Mouse (Mus musculus) liver, postnatal 0 days (tissue): ENCODE measurements around the gene Ptpn13. TPM values are rescaled to one million over a fixed set of nuclear protein-coding genes. Genes with fewer than 3 reads are reported as not detected.
A peak's percentile ranks its signal among the peaks of the same experiment; 100 is the strongest.

ENCODE experiments used
- ATAC-seq: fragments of 200-750 bp; cut with Nextera tagmentation; 2 replicates; pipeline ENCODE4 v1.8.0; 2017; ENCODE audit warnings: mild to moderate bottlenecking, moderate library complexity
- DNase-seq: peaks from one replicate; pipeline ENCODE4 v3.0.0-alpha.2; 2016
- H3K27ac ChIP-seq: fragments of 300-500 bp; sonication (generic); 2 replicates; pipeline ENCODE4 v1.5.1; 2014; ENCODE audit warnings: antibody characterized with exemption, moderate library complexity, mild to moderate bottlenecking, low read depth
- H3K27me3 ChIP-seq: fragments of 300-500 bp; sonication (generic); 2 replicates; pipeline ENCODE4 v1.6.1; 2014; ENCODE audit warnings: low read length, control low read depth, mixed read lengths; ENCODE audit not compliant: insufficient read depth
- H3K36me3 ChIP-seq: fragments of 300-500 bp; sonication (generic); replicated peaks from 2 replicates; pipeline ENCODE4 v1.6.1; 2014; ENCODE audit warnings: mild to moderate bottlenecking, control low read depth, low read length, moderate library complexity, mixed read lengths; ENCODE audit not compliant: insufficient read depth
- H3K4me1 ChIP-seq: fragments of 300-500 bp; sonication (generic); 2 replicates; pipeline ENCODE4 v1.6.1; 2014; ENCODE audit warnings: antibody characterized with exemption, mild to moderate bottlenecking, control low read depth; ENCODE audit not compliant: insufficient read depth
- H3K4me2 ChIP-seq: fragments of 300-500 bp; sonication (generic); 2 replicates; pipeline ENCODE4 v1.6.1; 2014; ENCODE audit warnings: low read depth, mild to moderate bottlenecking, low read length, moderate library complexity, mixed read lengths
- H3K4me3 ChIP-seq: fragments of 300-500 bp; sonication (generic); 2 replicates; pipeline ENCODE4 v1.5.1; 2014; ENCODE audit warnings: low read depth, low read length
- H3K9ac ChIP-seq: fragments of 300-500 bp; sonication (generic); replicated peaks from 2 replicates; pipeline ENCODE4 v1.6.1; 2014; ENCODE audit warnings: mild to moderate bottlenecking, moderate library complexity
- H3K9me3 ChIP-seq: fragments of 300-500 bp; sonication (generic); 2 replicates; pipeline ENCODE4 v1.6.1; 2016; ENCODE audit warnings: mild to moderate bottlenecking, control low read depth, low read length, mixed read lengths
- CTCF ChIP-seq: sonication (generic); IDR thresholded peaks from 2 replicates; pipeline ENCODE4 v1.5.1; 2016; ENCODE audit warnings: antibody characterized with exemption, low read depth
- EP300 ChIP-seq: IDR thresholded peaks from 2 replicates; pipeline ENCODE4 v1.6.1; 2016; ENCODE audit warnings: antibody characterized with exemption, low read depth, mild to moderate bottlenecking
- WGBS: fragments of 180-500 bp; shearing (Covaris S2); extraction: QIAGEN DNeasy Blood & Tissue Kit; methylation state at CpG from one replicate; pipeline ENCODE4 v1.1.7; 2014; ENCODE audit not compliant: insufficient replicate concordance; 5-methylcytosine and 5-hydroxymethylcytosine counted together
- polyA plus RNA-seq: library from polyadenylated mRNA; unstranded; fragments of >200 nt; fragmentation: Nextera tagmentation; extraction: Ambion mirVana; gene quantifications from 2 replicates; pipeline ENCODE4 v1.2.1, GENCODE M21; 2015

Gene Ptpn13
- polyA plus RNA-seq = 0.38 and 0.43 TPM in 2 replicates

DNA sequence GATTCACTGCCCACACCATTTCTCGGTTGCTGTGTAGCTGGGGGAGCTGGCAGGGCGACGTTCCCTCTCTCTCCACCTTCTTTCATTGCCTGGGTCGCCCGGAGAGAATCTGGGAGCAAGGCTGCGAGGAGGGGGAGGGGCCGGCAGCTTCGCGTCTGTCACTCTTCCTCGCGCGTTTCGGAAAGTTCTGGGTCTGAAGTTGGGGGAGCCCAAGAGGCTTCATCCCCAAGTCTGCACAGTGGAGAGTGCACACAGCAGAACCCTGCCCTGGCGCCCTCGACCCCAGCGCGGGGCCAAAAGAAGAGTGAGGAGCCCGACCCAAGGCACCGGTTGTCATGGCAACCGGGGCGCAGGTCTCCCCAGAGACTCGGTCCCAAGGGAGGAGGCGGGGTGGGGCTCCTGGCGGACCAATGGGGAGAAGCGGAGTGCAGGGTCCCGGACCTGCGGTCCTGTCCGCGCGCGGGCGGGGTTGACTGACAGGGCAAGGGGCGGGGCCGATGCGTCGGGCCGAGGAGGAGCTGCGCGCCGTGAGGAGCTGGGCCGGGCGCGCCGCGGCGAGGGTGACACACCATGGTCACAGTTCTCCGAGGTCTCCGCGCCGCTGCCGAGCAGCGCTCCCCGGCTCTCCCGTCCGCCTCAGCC lies at the start of gene Ptpn13:
TSS of gene Ptpn13 (plus strand) at position 515 of the 642 bp plus-strand sequence.
- Histone ChIP-seq H3K4me3 (peak within 1 kb of the TSS; percentile 65), H3K27me3 (peaks cover 32% of the 10 kb centered on the region), H3K27ac (peak within 1 kb of the TSS; percentile 51; the same call in 1 of the 2 replicates), H3K36me3 (no peaks in the 10 kb centered on the region), H3K4me1 (no peaks in the 10 kb centered on the region), H3K9ac (peak within 1 kb of the TSS; percentile 65), H3K9me3 (no peaks in the 10 kb centered on the region), H3K4me2 (peak within 1 kb of the TSS; percentile 94)
- WGBS = under 1% methylated on average over 22 of the region's 55 CpGs
- peak; percentile 97 for ATAC-seq
- peak; percentile 89 for DNase-seq
- TF ChIP-seq EP300 (no peak), CTCF (no peak)

DNA sequence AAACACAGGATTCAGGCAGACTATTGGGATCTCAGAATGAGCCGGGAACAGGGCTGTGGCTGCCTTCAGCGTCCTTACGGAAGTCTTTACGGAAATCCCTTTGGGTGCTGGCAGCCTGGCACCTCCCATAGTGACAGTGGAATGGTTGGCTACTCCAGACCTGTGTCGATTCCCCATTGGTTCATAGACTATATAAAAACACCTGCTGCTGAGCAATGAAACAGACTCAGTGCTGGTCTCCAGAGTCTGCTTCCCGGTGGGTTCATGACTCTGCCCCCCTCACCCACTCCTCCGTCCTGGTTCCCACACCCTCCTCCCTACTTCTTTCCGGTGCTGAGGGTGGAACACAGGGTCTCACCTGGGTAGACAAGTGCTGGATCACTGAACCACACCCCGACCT lies 49.8 kb upstream of the Ptpn13 start:
- TF ChIP-seq EP300 (no peak), CTCF (no peak)
- Histone ChIP-seq H3K36me3 (no peaks in the 10 kb centered on the region), H3K27me3 (peaks cover 3% of the 10 kb centered on the region; the same call in 1 of the 2 replicates), H3K9me3 (no peaks in the 10 kb centered on the region), H3K9ac (no peak overlapping the region), H3K4me1 (no peaks in the 10 kb centered on the region), H3K4me3 (no peak overlapping the region), H3K27ac (no peak overlapping the region), H3K4me2 (no peak overlapping the region)
- ATAC-seq = no peak
- WGBS = 83% methylated on average over 9 of the region's 9 CpGs
- no peak for DNase-seq

- no peak for TF ChIP-seq EP300
- TF ChIP-seq CTCF = no peak
- H3K4me2 ChIP-seq = no peak overlapping the region
- no peaks in the 10 kb centered on the region; the same call in 1 of the 2 replicates for H3K9me3 ChIP-seq
- H3K9ac ChIP-seq = no peak overlapping the region
- no peaks in the 10 kb centered on the region for H3K36me3 ChIP-seq
- 38% methylated on average over 17 of the region's 17 CpGs for WGBS
- peaks cover 3% of the 10 kb centered on the region; the same call in 1 of the 2 replicates for H3K27me3 ChIP-seq
- no peak overlapping the region for H3K27ac ChIP-seq
- ATAC-seq (no peak), DNase-seq (no peak)
- H3K4me3 ChIP-seq = no peak overlapping the region
- no peaks in the 10 kb centered on the region for H3K4me1 ChIP-seq
These were observed 48.4 kb upstream of the Ptpn13 start for GRCm38 (mm10) chr5:103376354-103377295.

- H3K36me3 ChIP-seq = no peaks in the 10 kb centered on the region
- no peak for DNase-seq
- H3K27me3 ChIP-seq = peaks cover 3% of the 10 kb centered on the region; the same call in 1 of the 2 replicates
- H3K4me3 ChIP-seq = no peak overlapping the region
- TF ChIP-seq EP300 (no peak), CTCF (no peak)
- no peak overlapping the region for H3K9ac ChIP-seq
- ATAC-seq = no peak
- H3K4me2 ChIP-seq = no peak overlapping the region
- H3K4me1 ChIP-seq = no peaks in the 10 kb centered on the region
- 21% methylated on average over 12 of the region's 12 CpGs for WGBS
- no peaks in the 10 kb centered on the region; the same call in 1 of the 2 replicates for H3K9me3 ChIP-seq
- no peak overlapping the region for H3K27ac ChIP-seq
These were observed 47.4 kb upstream of the Ptpn13 start for GRCm38 (mm10) chr5:103377493-103378130.

DNA sequence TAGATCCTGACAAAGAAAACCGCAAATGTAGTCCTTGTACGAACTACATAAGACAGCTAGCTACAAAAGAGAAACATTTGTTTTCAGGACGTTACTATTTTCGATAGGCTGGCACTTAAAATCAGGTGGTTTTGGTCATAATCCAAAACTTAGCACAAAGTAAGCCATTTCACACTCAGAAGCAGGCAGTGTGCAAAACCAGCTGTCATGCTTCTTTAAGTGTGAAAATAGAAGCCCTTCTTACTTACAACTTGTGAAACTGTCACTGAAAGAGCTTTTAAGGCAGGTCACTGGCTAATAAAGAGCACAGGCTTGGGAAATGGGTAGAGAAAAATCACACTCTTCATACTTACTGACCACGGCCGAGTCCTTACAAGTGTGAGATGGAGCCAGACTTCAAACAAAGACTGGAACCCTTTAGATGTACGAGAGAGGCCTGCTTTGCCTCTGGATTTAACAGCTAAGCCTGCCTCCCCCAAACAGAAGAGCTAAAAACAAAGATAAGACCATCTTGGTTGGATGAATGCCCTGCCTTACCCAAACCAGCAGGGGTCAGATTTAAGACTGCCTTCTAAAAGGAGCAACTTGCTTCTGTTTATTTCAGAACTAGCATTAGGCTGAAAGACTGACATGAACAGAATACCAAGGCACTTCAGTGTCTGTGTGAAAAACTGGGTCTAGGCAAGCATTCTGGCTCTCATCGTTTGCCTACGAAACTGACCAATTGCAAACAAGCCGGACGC lies 44.0 kb upstream of the Ptpn13 start:
- Histone ChIP-seq H3K27ac (no peak overlapping the region), H3K27me3 (peaks cover 3% of the 10 kb centered on the region; the same call in 1 of the 2 replicates), H3K9ac (no peak overlapping the region), H3K36me3 (no peaks in the 10 kb centered on the region), H3K4me1 (no peaks in the 10 kb centered on the region), H3K4me2 (no peak overlapping the region), H3K9me3 (no peaks in the 10 kb centered on the region; the same call in 1 of the 2 replicates), H3K4me3 (no peak overlapping the region)
- ATAC-seq (no peak), DNase-seq (no peak)
- WGBS = 54% methylated on average over 11 of the region's 11 CpGs
- TF ChIP-seq CTCF = 0 out of 2 replicates have a peak, but pooled peaks have one; percentile 4
- no peak for TF ChIP-seq EP300
